Mouse (Mus musculus): Measurements from ENCODE around the gene Rhebl1.

The Rhebl1 gene

DNA sequence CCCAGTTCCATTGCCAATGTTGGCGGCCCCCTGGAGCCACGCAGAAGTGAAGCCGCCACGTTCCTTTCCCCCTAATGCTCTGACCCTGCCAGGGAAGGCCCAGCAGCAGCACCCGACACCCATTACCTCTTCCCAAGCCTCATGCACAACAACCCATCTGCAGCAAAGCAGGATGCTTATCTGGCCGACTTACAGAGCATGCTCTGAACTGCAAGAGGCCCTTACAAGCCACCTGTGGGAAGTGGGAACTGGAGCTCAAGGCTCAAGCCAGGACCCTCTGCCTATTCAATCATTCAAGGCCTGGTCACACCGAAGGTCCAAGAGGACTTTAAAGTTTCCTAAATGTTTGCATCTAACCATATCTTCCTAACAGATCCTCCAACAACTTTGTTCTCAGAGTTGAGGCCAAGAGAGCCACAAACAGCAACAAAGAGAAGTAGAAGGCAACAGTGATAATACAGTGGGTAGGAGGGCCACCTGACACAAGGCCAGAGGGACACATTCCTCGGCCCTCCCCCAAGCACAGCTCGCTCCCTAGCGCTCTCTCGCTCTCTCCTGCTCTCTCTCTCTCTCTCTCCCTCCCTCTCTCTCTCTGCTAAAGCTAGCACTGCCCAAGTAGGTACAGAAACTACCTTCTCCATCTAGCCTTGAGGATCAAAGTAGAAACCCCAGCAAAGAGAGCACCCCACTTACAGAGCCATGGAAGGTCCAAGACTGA lies 25.8 kb downstream of the Rhebl1 start:
- TF ChIP-seq GATA4 (IDR thresholded peaks at IDR 0.05; ENCODE audit: insufficient replicate concordance, low read length) = no peak

DNA sequence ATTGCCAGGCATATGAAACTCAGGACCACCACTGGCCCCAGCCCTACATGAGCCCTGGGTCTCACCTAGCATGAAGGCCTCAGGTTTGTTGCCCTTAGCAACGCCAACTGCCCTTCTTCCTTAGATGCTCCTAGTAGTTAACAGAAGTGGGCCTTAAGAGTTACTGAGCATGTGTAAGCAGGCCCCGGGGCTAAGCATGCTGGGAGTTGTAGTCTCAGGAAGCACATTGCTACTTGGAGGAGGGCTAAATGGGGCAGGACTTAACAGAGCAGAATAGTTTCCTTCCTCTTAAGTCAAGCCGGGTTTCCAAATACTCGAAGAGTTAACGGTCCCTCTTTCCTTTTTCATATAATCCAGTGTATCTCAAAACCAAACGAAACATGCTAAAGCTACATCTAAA lies 27.0 kb downstream of the Rhebl1 start:
- TF ChIP-seq GATA4 (IDR thresholded peaks at IDR 0.05; ENCODE audit: insufficient replicate concordance, low read length) = no peak

DNA sequence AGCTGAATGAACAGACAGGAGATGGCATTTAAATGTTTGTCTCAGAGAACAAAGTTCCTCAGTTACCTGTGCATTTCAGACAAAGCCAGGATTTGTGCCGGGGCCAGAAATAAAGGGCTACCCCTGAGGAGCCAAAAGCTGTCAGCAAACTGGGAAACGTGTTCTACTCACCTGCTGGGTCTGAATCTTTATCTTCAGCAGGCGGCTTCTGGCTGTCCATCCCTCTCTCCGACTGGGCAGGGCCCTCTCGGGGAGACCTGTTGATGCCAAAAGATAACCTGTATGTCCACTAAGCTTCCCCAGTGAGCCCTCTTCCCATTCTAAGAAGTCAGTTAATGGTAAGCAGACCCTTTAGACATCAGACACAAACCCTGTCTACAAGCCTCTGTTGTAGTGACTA lies 27.8 kb downstream of the Rhebl1 start:
- TF ChIP-seq GATA4 (IDR thresholded peaks at IDR 0.05; ENCODE audit: insufficient replicate concordance, low read length) = no peak

DNA sequence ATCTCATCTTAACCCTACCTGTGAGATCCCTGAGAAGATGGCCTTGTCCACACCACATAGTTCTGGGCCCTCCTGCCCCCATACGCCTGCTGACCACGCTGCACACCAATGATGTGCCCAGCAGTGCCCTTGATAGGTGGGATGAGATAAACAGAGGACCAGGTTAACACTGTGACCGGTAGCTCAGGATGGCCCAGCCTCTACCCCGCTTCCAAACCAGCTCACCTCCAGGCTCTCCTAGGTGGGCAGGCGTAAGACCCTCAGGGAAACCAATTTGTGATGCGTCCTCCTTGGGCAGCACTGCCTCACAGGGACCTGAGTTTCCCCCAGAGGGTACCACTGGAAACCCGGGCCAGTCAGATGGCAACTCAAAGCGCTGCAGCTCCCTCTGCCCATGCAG lies 28.6 kb downstream of the Rhebl1 start:
- TF ChIP-seq GATA4 (IDR thresholded peaks at IDR 0.05; ENCODE audit: insufficient replicate concordance, low read length) = no peak

DNA sequence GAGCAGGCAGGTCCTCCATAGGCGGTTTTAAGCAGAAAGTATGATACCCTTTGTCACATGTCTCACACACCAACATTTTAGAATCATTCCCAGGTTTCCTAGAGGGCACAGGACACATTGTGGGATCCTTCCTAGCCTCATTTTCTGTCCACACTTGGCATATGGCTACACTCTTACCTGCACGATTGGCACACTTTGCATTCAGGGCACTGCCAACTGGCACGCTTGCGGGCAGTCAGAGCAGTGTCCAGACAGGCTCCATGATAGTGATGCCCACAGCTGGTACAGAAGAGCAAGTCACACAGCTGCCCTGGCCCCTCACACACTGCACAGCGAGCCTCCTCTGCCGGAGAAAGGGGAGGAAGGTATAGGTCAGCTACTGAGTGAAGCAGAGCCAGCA lies 29.4 kb downstream of the Rhebl1 start:
- TF ChIP-seq GATA4 (IDR thresholded peaks at IDR 0.05; ENCODE audit: insufficient replicate concordance, low read length) = no peak

DNA sequence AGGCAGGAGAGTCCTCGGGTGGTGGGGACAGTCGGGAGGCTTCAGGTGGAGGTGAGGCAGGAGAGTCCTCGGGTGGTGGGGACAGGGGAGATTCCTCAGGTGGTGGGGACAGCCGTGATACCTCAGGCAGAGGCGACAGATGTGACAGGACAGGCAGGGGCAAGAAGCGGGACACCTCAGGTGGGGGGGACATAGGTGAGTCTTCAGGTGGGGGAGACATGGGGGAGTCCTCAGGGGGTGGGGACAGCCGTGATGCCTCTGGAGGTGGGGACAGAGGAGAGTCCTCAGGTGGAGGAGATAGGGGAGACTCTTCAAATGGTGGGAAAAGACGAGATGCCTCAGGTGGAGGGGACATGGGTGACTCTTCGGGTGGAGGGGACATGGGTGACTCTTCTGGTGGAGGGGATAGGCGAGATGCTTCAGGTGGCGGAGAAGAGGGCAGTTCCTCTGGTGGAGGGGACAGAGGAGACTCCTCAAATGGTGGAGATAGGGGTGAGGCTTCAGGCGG lies 30.8 kb downstream of the Rhebl1 start:
- TF ChIP-seq GATA4 (IDR thresholded peaks at IDR 0.05; ENCODE audit: insufficient replicate concordance, low read length) = no peak

DNA sequence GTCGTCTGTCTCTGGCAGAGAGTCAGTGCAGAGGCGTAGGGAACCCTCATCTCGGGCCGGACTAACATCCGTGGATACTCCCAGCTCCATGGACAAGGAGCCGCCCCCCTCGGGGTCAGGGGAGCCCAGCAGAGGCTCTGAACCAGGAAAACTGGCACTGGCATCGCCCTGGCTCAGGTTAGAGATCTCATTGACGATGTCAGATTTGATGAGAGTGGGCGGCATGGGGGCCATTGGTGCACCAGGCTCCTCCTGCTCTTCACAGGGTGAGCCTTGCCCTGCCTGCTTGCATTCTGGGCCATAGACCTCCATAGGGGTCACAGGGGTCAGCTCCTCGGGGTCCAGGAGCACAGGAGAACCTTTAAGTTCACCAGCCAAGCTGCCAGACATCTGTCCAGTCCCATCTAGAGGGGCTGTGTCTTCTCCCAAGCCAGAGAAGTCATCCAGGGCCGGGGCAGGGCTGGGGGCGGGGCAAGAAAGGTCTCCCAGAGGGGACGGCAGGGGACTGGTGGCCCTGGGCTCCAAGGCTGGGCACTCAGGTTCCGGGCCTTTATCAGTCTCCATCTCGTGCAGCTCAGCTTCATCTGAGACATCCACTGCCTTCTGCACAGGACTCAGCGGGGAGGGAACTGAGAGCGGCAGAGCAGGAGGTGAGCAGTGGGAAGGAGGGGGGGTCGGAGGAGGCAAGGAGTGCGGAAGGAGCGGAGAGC lies 32.5 kb downstream of the Rhebl1 start:
- no peak for TF ChIP-seq GATA4 (IDR thresholded peaks at IDR 0.05; ENCODE audit: insufficient replicate concordance, low read length)

DNA sequence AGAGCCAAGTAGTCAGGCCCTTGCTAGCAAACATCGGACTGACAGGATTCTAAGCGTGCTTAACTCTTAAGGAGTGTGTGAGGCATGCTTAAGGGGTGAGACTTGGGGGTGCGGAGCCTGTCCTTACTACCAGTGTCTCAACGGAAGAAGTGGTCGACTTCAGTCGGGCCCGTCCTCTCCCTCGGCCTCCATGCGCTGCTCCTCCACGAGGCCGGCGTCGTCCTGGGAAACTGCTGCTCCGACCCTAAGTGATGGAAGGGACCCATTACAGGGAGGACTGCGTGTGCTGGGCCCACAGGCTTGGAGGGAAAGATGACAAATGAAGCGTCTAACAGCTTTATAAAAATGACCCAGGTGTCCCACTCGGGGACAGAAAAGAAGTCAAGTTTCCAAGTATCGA lies 33.4 kb downstream of the Rhebl1 start:
- no peak for TF ChIP-seq GATA4 (IDR thresholded peaks at IDR 0.05; ENCODE audit: insufficient replicate concordance, low read length)

DNA sequence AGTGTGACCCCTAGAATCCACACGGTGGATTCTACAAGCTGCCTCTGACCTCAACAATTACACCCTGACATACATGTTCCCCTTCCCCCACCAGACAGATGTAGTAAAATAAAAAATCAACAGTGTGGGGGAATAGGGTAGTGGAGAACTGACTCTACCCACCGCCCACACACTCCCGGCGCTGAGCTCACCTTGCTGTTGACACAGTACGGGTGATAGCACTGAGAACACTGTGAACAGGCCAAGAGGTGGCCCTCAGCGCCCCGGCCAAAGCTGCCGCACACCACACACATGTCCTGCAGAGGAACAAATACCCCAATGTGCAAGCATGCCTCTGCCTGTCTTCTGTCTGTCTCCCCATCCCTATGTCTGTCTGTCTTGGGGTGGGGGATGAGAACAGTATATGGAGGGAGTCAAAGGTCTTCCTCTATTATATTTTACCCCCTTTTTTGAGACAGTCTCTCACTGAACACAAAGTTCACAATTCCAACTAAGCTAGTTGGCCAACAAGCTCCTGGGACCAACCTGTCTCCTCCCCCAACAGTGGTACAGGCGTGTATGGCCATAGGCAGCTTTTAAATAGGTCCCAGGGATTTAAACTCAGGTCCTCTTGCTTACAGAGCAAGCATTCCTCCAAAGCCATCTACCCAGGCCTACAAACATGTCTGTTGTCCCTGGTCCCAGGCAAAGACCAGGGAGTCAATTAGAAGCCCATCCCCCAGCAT lies 34.9 kb downstream of the Rhebl1 start:
- no peak for TF ChIP-seq GATA4 (IDR thresholded peaks at IDR 0.05; ENCODE audit: insufficient replicate concordance, low read length)

DNA sequence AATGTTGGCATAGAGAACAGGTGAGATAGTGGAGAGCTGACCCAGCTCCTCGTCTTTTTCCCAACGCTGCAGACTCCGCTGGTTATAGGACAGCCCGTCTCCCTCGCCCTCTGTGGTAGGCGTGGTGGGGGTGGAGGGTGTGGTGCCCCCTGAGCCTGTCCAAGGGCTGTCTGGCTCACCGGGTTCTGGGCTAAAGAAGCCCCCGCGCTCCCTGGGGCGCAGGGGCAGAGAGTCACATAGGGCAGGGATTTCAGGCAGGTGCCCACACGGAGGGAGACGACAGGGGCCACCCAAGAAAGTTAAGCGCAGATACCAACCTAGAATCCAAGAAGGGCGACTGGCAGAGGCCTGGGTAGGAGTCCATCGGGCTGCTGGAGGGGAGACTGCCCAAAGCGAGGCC lies 40.1 kb downstream of the Rhebl1 start:
- TF ChIP-seq GATA4 (IDR thresholded peaks at IDR 0.05; ENCODE audit: insufficient replicate concordance, low read length) = no peak

DNA sequence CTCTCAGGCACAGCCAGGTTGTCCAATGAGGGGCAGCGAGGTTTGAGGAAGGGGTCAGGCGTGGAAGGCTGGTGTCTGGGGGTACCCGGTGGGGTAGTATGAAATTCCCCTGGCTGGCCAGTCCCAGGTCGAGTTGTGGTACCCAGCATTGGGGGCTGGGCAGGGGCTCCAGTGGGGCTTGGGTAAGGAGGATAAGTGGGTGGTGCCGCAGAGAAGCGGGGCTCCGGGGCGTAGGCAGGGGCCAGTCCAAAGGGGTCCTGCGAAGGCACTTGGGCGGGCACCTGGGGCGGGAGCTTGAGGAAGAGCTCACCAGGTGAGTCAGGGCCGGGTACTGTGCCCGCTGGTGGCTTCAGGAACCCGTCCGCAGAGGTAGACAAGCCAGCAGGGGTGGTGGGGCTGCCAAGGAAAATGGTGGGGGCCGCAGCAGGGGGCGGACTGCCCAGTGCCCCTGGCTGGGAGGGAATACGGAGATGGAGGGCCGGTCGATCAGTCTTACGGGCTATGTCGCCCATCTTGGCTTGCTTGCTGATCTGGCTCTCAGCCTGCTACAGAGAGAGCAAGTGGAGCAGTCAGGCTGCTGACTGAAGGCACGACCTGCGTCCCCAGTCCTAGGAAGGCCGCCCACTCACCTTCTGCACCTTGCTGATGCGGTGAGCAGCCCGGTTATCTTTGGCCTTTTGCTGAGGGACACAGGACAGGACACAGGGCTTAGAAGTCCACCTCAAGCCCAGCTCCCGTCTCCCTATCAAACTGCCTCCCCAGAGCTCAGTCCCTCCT lies 41.0 kb downstream of the Rhebl1 start:
- no peak for TF ChIP-seq GATA4 (IDR thresholded peaks at IDR 0.05; ENCODE audit: insufficient replicate concordance, low read length)

DNA sequence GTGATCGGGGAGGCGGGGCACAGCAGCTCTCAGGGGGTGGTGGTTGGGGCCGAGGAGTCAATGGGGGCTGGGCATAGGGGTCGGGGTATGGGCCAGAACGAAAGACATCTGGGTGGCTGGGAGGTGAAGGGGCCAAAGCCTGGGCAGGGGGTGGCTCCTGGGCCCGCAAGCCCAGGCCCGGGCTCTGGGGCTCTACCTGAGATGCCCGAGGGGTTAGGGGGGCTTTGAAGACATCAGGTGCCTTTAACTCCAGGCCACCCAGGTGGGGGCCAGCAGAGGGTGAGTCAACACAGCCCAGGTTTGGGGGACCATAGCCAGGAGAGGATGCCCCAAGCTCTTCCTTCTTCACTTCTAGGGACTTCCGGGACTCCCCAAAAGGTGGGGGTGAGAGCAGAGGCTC lies 41.6 kb downstream of the Rhebl1 start:
- no peak for TF ChIP-seq GATA4 (IDR thresholded peaks at IDR 0.05; ENCODE audit: insufficient replicate concordance, low read length)

DNA sequence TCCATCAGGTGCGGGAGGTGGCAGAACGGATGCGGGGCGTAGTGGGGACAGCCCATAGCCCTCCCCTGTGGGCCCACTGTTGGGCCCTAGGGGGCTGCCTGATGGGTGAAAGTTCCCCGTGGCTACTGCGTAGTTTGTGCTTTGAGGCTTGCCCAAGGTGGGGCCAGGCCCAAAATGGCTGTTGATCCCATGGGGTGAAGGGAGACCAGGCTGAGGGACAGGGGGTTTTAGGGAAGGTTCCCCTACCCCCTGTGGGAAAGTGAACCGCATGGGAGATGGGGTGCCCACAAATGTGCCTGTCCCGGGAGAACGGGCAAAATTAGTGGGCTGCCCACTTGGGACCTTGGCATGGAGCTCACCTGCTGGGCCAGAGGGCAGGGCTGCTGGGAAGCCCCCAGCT lies 42.3 kb downstream of the Rhebl1 start:
- no peak for TF ChIP-seq GATA4 (IDR thresholded peaks at IDR 0.05; ENCODE audit: insufficient replicate concordance, low read length)

DNA sequence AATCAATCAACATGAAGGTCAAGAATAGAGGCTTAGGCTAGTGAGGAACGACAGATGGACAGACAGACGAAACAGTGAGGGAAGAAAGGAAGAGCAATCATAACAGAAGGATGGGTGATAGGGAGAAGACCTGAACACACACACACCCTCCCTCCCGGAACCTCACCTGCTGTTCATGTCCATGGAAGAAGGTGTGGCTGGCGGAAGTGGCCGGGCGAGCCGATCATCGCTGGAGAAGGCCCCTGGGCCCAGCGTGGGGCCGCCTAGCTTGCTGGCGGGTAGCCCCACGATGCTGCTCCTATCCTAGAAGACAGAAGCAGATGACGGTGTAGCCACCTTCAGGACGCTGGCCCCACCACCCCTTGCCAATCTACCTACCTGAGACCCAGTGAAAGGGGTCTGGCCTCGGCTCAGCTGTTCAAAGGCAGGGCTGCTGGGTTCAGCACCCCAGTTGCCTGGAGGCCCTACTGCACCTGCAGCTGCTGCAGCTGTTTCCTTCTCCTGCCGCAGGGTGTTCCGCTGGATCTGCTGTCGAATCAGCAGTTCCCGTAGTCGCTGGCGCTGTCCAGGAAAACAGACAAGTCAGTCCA lies 43.0 kb downstream of the Rhebl1 start:
- no peak for TF ChIP-seq GATA4 (IDR thresholded peaks at IDR 0.05; ENCODE audit: insufficient replicate concordance, low read length)

DNA sequence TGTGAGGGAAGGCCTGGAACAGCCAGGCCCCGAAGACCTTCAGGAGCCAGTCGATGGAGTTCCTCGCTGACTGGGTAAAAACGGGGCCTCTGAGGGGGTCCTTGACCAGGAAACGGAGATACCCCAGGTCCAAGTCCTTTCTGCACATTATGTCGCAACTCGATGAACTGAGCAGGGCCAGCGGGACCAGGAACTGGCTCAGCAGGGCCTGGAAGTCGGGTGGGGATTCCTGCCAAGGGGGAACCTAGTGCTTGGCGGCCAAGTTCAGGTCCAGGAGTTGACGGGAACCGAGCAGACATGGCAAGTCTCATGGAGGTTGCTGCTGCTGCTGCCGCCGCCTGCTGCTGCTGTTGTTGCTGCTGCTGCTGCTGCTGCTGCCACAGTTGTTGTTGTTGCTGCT lies 43.7 kb downstream of the Rhebl1 start:
- TF ChIP-seq GATA4 (IDR thresholded peaks at IDR 0.05; ENCODE audit: insufficient replicate concordance, low read length) = no peak
